Mouse (Mus musculus) kidney, adult 2 months (tissue): ENCODE measurements at regions not wholly inside any gene's neighbourhood (a gene's known extent, or its start where the extent isn't known, plus 50 kb on each side); places are given as distances from the start of the nearest gene placed in this dataset.

Source experiments
- CTCF ChIP-seq: fragments of 200-500 bp; conservative IDR thresholded peaks from 2 replicates; pipeline ENCODE4 v1.5.1; 2011; ENCODE audit warnings: low read depth, mild to moderate bottlenecking, control low read depth, low read length, moderate library complexity, mixed read lengths; ENCODE audit not compliant: insufficient read depth, insufficient read length
- POLR2A ChIP-seq: fragments of 200-500 bp; IDR thresholded peaks from one replicate; pipeline ENCODE4 v1.6.1; 2011; ENCODE audit warnings: low read depth, low read length, control low read depth

GRCm38 (mm10) chr14:105744125-105744524, 152.5 kb downstream of the Spry2 start:
- no peak for TF ChIP-seq POLR2A
- no peak for TF ChIP-seq CTCF
